Mouse (Mus musculus) small intestine, adult 2 months (tissue): ENCODE measurements around the gene Anp32e.

Experiments used
- CTCF ChIP-seq: fragments of 200-500 bp; IDR thresholded peaks from 2 replicates; pipeline ENCODE4 v1.5.1; 2012; ENCODE audit warnings: low read depth, mild to moderate bottlenecking, control low read depth, inconsistent platforms, low read length, moderate library complexity, mixed read lengths; ENCODE audit not compliant: insufficient replicate concordance, insufficient read length; ENCODE audit errors: extremely low read depth
- POLR2A ChIP-seq: fragments of 200-500 bp; IDR thresholded peaks from 2 replicates; pipeline ENCODE4 v1.6.1; 2012; ENCODE audit warnings: low read depth, mild to moderate bottlenecking, control low read depth, inconsistent platforms, low read length, moderate library complexity

- TF ChIP-seq POLR2A (no peak), CTCF (no peak)
Measured at GRCm38 (mm10) chr3:95955318-95955717, 26.3 kb downstream of the Anp32e start.
